Mouse (Mus musculus) spleen, adult 12 weeks (tissue): Measurements from ENCODE around the gene Zcchc24.

Source experiments
- DNase-seq: peaks from one replicate; pipeline ENCODE4 v3.0.0; 2022; ENCODE audit warnings: low spot score

The Zcchc24 gene

DNA sequence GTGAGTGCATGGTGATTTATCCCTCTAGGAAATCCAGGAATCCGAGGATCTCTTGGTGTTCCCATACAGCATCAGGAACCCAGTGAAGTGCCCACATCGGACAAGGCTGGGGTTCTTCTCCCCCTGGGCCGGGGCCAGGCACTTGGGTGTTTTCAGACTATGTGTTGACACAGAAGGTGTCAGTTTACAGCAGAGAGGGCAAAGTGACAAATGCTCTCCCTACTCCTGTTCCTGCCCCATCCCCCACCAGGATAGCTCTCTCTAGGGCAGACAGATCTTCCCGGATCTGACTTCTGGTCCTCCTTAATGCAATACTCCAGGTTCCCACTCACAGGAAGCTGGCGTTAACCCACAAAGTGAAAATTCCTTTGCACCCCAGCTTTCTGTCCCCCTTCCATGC is 5.3 kb upstream of the Zcchc24 start:
- no peak for DNase-seq

DNA sequence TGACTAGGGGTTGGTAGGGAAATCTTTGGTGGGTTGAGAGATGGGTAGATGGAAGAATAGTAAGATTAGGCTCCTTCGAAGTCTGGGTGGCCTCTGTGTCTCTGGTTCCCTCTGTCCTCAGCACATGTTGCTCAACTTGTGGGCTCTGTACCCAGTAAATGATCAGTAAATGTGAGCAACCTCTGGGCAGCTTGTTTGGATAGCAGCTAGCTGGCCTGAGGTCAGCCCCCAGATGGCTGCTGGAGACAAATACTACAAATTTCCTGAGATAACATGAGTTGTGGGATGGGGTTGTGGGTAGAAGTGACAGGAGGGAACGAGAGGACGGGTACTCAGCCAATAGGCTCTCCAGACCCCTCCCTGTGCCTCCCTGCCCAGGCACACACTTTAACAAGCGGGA is 4.2 kb upstream of the Zcchc24 start:
- DNase-seq = no peak

DNA sequence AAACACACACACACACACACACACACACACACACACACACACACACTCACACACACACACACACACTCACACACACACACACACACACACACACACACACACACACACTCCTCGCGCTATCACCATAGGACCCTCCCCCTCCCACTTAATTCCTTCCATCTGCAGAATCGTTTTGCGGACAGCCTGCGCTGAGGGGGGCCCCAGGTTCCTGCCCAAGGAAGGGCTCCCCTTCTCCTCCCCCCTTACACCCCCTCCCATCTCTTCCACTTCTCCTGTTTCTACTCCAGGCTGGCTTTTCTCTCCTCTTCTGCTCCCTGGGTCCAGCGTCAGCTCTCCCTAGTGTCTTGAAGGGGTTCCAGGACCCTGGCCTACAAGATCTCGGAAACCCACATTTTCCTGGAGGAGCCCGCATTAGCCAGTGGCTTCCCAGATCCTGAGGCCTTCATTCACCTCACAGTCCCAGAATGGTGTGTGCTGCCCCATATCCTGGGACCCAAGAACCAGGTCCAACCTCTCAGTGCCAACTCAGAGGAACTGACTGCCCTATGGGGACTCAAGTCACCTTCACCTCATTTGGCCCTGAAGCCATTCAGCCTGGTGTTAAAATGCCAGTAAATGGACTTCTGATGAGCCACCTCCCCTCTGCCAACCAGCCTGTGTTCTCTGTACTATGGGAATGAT is 927 bp upstream of the Zcchc24 start:
- no peak for DNase-seq

DNA sequence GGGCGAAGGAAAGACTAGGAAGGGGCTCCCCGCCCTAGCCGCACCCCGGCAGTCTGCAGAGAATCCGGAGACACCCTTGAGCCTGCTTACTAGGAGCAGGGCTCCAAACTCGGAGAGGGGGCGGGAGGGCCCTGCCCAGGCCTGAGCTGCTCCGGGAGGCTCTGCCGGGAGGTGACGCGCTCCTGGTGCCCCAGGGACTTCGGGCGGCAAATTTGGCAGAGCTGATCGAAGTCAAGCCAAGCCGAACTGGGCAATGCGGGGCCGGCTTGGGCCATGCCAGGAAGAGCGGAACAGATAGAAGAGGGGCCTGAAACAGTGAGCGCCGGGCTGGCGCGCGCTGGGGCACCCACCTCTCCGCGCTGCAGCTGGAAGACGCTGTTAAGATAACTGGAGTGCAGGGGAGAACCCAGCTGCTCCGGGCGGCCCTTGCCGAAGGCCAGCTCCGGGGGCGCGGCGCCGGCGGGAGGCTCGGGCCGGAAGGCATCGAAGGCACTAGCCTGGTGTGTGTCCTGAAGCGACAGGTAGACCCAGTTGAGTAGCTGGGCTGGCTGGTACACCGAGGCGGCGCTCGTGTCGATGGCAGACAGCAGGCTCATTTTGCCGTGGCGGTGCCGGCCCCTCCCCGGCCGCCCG is 462 bp downstream of the Zcchc24 start:
- no peak for DNase-seq

DNA sequence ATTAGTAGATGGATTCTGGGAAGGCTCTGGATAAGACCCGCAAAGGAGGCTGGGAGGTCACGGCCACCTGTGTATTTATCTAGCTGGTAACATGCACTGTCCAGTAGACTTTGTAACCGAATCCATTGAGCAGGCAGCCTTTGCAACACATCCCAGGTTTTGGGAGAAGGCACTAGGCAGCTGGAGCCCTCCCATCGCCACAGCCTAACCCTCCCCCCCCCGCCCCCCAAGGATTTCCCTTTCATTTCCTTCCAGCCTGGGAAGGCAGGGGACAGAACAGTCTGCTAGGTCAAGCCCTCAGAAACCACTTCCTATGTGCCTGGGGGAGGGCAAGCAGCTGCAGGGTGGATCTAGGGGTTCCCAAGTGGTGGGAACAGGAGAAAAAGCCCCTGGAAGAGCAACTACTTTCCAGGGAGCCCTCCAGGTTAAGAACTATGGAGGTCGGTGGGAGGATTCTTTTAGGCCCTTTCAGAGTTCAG is 1.1 kb downstream of the Zcchc24 start:
- DNase-seq = no peak

DNA sequence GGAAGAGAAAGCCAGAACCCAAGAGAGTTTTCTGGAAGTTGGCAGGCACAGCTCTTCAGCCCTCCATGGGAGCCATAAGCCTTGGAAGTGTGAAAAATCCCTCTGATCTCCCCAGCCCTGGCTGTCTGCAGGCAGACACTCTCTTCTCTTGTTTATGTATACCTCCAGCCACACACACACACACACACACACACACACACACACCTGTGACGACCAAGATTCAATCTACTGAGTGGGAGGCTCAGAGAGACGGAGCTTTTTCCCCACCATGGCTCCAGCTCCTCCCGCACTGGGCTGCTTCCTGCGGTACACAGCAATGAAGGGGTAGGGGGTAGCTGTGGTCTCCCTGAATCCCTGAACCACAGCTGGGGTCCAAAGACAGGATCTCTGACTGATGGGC is 2.4 kb downstream of the Zcchc24 start:
- no peak for DNase-seq

DNA sequence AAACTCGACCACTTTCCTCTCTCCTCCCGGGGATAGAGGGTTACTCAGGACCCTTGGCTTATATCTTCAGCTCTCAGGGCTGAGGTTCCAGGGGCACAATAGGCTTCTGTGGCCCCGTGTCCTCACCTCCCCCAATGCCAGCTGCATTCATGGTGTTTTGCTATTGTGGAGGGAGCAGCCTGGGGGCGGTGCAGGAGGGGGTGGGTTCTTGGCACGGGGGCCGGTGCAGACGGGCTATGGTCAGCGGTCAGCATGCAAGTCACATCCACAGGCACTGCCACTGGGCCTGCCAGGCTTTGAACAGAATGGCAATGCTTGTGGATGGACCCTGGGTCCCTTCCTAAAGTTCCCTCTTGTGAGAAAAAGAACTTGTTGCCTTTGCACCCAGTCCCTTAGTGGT is 2.9 kb downstream of the Zcchc24 start:
- DNase-seq = no peak

DNA sequence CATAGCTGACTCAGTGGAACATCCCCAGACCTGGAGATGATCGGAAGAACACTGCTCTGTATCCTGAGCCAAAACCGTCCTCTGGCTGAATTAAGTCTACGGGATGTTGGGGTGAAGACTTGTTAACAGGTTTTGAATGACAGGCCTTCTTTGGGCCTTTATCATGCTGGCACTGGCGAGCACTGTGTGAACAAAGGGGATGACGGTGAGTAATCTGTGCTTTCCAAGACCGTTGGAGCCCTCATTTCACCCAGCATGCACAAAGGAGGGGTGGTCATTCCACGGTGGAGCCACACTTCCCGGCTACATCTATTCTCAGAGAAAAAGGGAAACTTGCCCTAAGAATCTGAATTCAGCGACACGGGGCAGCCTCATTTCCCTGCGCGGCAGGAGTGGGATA is 3.7 kb downstream of the Zcchc24 start:
- no peak for DNase-seq

DNA sequence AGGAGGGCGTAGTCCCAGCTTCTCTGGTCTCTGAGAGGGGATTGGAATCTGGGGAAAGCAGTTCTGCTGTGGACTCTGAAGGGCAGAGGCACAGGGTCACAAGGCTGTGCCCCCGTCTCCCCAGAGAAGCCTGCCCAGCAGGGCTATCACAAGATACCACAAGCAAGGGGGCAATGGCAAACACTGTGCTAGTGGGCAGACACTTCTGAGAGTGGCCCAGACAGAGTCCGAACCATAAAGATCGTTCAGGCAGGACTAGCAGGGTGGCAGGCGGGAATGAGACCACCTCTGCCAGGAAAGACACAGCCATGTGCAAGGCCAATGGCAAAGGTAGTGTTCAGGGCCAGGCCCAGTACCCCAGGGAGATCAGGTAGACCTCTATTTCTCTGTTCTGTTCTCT is 7.7 kb downstream of the Zcchc24 start:
- no peak for DNase-seq

DNA sequence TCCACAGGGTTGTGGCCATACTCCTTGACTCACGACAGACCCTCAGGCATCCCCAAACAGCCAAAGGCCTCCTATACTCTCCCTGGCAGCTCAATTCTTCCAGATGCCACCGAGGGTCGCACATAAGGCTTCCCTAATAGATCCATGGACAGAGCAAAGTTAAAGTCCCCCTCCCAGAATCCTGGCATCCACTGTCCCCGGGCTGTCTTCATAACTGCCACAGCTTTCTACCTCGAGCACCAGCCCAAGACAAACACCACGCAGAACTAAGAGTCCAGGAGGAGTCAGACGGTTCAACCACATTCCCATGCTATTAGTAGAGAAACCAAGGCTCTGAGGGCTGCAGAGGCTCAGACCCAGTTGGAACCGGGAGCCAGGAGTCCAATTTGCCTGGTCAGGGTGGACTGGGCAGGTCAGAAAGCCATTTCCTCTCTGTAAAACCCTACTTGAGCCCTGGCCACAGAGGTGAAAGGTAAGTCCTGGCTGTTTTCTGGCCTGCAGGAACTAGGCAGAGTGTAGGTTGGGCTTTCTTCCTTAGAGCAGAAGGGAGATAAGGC is 8.8 kb downstream of the Zcchc24 start:
- DNase-seq = no peak

DNA sequence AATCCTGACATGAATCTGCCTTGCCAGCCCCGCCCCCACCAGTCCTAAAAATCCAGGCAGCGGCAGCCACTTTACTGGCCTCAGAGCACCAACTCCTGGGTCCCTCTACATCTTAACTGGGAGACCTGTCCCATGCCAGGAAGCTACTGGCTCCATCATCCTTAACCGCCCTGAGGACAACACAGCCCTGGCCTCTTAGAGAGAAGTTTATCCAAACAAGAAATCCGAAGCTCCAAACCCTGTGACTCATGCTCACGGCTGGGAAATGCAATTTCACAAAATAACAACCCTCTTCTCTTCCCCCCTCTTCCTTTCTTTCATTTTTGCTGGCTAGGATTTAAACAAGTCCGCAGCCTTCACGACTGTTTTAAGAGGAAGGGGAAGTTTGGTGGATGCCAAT is 9.3 kb downstream of the Zcchc24 start:
- no peak for DNase-seq

DNA sequence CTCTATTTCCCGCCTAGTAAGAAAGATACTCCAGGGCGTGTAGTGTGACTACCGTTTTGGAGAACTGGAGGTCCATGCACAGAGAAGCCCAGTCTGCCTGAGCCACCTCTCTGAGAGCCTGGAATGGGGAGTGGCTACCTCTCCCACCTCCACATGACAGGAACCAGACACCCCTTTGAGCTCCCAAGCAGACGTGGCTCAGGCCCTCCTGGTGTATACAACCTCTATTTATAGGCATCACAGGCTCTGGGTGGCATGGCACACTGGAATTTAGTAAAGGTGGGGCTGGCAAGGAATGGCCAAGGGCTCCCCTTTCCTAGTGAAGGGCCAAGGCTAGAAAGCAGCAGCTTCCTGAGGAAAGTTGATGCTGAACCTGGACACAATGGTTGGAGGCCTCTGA is 10.9 kb downstream of the Zcchc24 start:
- no peak for DNase-seq

DNA sequence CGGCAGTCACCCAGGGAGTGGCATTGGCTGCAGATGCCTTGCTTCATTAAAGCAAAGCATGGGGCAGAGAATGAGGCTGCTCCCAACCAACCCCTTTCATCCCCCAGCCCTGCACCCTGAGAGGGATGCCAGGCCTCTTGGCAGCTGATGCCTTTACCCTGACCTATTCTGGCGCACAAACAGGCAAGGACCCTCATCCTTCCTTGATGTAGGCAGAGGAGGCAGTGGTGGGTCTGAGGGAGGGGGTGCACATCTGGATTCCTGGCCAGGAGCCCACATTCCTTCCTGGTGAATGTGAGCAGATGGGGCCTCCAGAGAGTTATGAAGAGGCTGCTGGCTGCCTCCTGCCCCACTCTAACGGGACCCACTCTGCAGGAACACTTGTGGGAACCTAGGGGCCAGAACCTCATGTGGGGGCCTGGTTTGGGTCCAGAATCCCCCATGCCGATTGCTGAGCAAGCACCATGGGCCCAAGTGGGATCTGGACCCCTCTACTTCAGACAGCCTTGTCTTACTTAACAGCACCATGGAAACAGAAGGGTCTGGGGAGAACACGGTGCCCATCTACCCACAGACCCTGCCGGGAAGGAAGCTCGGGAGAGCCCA is 12.4 kb downstream of the Zcchc24 start:
- DNase-seq = no peak

DNA sequence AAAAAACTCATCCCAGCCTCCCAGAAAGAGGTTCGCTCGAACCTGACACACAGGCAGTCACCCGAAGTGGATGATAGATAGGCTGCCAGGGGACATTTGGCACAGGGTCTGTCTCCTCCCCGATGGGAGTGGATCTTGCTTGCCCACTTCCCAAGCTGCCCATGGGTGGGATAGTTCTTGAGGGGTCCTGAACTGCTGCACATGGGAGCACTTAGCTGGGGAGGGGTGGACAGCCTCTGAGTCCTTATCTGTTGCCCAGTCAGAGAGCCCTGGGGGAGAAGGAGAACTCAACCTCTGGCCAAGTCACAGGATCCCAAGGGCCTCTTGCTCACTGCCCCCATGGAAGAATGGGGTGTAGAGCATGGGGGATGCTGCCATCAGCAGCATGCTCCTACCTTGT is 13.3 kb downstream of the Zcchc24 start:
- no peak for DNase-seq

DNA sequence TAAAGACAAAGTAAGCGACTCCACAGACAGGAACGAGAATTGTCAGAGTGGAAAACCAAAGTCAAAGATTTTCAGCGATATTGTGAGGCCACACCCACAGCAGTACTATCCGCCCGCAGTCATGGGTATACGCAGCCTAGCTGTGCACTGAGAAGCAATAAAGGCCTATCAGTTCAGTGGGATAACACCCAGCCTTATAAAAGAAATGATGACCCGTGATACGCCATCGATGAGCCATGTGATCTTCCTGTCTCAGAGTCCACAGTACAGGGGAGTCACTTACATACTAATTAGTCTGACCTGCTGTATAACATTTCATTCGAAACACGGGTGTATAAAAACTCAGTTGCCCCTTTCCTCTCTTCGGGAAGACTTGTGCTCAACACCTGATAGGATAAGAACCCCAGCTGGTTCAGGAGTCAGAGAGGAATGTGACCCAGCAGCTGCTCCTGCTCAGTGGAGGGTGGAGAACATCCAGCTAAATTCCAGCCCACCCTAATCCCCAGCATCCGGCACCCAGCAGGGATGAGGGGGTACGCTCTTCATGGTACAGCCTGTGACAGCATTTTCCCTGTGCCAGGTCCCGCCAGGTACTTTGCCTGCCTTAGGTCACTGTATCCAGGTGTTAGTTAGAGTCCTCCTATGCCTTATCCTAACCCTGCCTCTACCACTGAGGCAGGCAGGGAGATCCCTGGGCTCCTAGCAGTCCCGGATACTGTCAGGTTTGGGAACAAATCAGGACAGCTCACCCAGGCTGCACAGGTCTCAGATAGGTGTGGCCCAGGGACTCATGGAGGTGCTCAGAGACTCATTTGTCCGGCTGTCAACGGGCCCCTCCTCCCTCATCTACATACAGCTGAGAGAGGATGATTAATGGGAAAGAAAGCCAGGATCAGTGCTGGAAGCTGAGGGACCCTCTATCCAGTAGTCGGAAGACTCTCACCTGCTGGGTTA is 14.0 kb downstream of the Zcchc24 start:
- no peak for DNase-seq

DNA sequence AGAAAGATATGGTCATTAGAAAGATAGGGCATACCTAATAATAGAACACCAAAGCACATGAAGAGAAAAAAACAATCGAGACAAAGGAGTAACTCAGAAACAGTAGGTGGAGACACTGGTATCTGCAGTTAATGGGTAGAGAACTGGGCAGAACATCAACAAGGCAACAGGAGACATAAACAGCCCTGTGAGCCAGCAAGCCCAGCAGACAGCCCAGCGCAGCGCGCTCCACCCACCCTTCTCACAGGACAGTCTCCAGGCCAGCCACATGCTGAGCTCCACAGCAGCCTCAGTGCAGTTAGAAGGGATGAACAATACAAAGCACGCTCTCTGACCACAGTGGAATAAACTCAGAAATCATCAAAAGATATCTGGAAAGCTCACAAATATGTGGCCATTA is 15.8 kb downstream of the Zcchc24 start:
- no peak for DNase-seq

DNA sequence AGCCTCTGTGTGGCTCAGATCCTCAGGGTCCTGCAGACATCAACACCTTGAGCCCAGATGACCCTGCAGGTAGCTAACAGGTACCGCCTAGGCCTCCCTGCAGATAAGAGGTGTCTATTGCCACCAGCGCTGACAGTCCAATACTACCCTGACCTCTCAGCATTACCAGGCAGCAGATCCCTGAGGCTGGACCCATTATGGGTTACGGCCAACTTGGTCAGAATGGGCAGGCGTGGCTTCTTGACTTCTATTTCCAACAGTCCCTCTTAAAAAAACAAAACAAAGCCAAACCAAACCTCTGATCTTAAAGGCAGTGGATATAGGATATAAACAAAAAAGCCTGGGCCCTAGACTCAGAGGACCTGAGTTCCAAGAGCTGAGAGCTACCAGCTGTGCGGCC is 17.8 kb downstream of the Zcchc24 start:
- no peak for DNase-seq

DNA sequence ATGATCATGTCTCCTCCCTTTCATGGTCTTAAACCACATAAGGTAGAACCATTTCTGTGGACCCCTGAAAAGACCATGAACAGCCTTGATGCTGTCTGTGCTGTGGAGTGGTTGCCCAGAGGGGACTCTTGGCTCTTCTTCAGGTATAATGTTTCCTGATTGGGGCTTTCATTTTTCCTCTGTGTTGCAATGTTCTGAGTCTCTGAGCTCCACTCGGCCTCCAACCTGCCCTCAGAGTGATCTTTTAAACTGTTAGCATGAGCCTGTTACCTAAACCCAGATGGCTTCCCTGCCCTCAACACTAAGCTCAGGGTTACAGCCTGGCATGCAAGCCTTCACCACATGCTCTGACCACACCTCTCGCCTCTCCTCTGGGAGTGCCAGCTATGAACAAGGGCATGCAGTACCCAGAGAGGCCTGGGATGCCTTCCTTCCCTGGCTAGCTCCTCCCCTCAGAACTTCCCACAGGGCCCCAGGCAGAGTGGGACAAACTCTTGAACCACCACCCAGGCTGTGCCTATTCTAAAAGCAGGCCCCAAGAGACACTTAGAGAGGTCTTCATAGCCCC is 18.3 kb downstream of the Zcchc24 start:
- DNase-seq = no peak

DNA sequence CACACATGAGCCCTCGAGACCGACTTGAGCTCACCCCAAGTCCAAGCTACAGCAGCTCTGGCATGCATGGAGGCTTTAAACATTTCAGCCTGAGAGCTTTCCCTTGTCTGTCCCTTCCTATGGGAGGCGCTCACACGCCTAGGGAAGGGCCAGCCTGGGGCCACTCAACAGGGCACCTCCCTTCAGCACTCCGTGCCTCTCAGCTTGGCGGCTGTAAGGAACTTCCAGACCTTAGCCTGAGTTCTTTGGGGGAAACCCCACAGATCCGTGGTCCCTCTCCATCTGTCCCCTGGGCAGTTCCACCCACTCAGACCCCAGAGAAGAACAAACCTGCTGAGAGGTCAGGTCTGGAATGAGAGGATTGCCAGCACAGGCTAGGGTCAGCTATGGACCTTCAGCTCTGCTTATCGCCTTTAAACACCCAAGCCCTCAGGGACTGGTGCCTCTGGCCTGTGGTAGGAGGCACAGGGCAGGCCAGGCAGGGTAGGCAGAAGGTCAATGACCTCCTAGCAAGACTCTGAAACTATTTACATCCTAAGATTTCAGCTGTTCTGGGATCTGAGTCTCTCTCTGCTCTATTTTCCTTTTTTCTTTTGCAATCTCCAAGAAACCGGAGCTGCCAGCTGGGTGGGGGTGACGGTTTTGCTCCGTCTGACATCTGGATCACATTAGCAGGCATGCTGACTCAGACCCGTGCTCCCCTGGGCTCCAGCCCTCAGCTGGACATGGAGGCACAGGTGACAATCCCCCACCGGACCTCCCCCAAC is 19.5 kb downstream of the Zcchc24 start:
- DNase-seq = no peak

DNA sequence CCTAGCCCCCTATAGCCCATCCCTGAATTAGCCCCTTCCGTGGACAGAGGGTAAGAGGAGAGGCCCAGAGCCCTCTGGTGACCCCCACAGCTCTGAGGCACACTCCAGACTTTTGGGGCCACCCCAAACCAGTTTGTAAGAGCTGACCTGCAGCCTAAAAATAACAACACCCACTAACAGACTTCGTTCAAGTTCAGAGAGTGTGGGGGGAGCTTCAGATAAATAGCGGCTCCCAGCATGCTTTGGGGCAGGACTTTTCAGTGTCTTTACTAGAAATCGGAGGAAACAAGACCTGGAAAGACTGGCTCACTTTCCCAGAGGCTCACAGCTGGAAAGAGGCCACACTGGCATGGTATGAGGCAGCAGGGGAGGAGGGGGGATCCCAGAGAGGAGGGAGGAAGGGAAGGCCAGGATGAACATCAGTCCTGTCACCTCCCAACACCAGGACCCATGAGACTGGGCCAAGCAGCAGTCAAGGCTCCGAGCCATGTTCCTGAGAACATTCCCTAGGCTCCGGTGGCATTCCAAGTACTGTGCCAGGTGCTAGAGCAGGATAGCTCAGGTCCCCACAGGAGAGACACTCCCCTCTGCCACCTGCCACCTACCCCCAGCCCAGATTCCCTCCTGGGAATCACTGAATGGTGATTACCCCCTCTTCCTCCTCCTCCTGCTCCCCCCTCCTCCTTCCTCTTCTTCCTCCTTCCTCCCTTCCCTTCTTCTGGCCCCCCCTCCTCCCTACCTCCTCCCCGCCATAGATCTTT is 20.7 kb downstream of the Zcchc24 start:
- DNase-seq = no peak
